Mouse (Mus musculus) urinary bladder, postnatal 25 days (tissue): ENCODE data around the gene Diaph3.

Source experiments
- DNase-seq: peaks from one replicate; pipeline ENCODE4 v3.0.0; 2022; ENCODE audit warnings: low spot score

Gene Diaph3

GRCm38 (mm10) chr14:87083911-87084310, 57.1 kb downstream of the Diaph3 start:
- no peak for DNase-seq

- DNase-seq, result no peak
Measured at GRCm38 (mm10) chr14:87079725-87080124, 61.3 kb downstream of the Diaph3 start.

GRCm38 (mm10) chr14:87075021-87075531, 66.0 kb downstream of the Diaph3 start:
- no peak for DNase-seq

- no peak for DNase-seq
Measured at GRCm38 (mm10) chr14:87064281-87064680, 76.8 kb downstream of the Diaph3 start.

GRCm38 (mm10) chr14:87056169-87056568, 84.9 kb downstream of the Diaph3 start:
- DNase-seq, result no peak

- DNase-seq, result no peak
Measured at GRCm38 (mm10) chr14:87051187-87051586, 89.8 kb downstream of the Diaph3 start.

GRCm38 (mm10) chr14:87044401-87044806, 96.6 kb downstream of the Diaph3 start:
- DNase-seq, result no peak

- no peak for DNase-seq
Measured at GRCm38 (mm10) chr14:87020240-87020639, 120.8 kb downstream of the Diaph3 start.

- no peak for DNase-seq
Measured at GRCm38 (mm10) chr14:87019687-87020086, 121.3 kb downstream of the Diaph3 start.

- DNase-seq, result no peak
Measured at GRCm38 (mm10) chr14:86997318-86997717, 143.7 kb downstream of the Diaph3 start.

GRCm38 (mm10) chr14:86951169-86951568, 189.9 kb downstream of the Diaph3 start:
- DNase-seq, result no peak

GRCm38 (mm10) chr14:86937953-86938352, 203.1 kb downstream of the Diaph3 start:
- DNase-seq, result no peak

- no peak for DNase-seq
Measured at GRCm38 (mm10) chr14:86936424-86936823, 204.6 kb downstream of the Diaph3 start.

GRCm38 (mm10) chr14:86930763-86931162, 210.3 kb downstream of the Diaph3 start:
- no peak for DNase-seq

GRCm38 (mm10) chr14:86926827-86927226, 214.2 kb downstream of the Diaph3 start:
- DNase-seq, result no peak

GRCm38 (mm10) chr14:86898898-86899297, 242.1 kb downstream of the Diaph3 start:
- no peak for DNase-seq

GRCm38 (mm10) chr14:86889070-86889804, 251.8 kb downstream of the Diaph3 start:
- DNase-seq, result no peak

- DNase-seq, result no peak
Measured at GRCm38 (mm10) chr14:86885417-86886098, 255.5 kb downstream of the Diaph3 start.

- DNase-seq, result no peak
Measured at GRCm38 (mm10) chr14:86869536-86869935, 271.5 kb downstream of the Diaph3 start.

GRCm38 (mm10) chr14:86867143-86867542, 273.9 kb downstream of the Diaph3 start:
- no peak for DNase-seq

- DNase-seq, result no peak
Measured at GRCm38 (mm10) chr14:86864053-86864452, 277.0 kb downstream of the Diaph3 start.

- DNase-seq, result no peak
Measured at GRCm38 (mm10) chr14:86861277-86861946, 279.6 kb downstream of the Diaph3 start.
